Mouse (Mus musculus) frontal cortex, postnatal 10 days (tissue): ENCODE measurements around the gene Pip4k2c.
A peak's percentile ranks its signal among the peaks of the same experiment; 100 is the strongest.
"Not testable (repeated sequence)": the region's sequence is repeated elsewhere in the genome, so short reads cannot be mapped to it uniquely, and the experiment has no call there.

Source experiments
- DNase-seq, 2 experiments: peaks; one replicate each; pipeline ENCODE4 v3.0.0; 2022; ENCODE audit warnings: low spot score in 2 of 2, mixed read lengths in 1 of 2

Gene Pip4k2c

DNA sequence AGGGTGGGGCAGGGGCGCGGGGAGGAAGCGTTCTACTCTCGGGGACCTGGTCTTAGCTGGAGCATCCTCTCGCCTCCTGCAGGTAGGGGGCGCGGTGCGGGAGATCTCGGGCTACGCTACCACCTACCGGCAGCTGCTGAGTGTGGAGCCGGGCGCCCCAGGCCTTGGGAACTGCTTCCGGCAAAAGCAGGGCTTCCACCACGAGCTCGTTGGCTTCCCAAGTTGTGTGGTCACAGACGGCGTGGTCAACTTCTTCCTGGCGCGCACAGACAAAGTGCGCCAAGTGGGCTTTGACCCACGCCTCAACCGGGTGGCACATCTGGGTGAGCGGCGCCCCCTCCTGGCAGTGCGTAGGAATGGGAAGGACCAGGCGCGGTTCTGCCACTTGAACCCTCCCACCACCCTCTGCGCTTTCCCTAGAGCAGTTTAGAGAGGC is 40.5 kb downstream of the Pip4k2c start:
- DNase-seq, result peak in 1 of 2 experiments; percentile 62

DNA sequence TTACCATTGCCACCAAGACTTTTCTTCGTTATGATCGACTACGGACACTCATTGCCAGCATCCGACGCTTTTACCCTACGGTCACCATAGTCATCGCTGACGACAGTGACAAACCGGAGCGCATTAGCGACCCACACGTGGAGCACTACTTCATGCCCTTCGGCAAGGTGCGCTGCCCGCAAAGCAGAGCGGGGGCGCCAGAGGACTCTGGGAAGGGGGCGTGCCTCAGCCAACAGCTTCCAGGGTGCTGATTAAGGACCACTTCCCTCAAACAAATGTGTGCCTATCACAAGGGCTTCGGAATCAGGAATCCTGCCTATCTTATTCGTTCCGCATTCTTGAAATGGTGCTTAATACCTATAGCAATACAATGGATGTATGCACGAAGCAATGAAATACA is 41.4 kb downstream of the Pip4k2c start:
- DNase-seq, result no peak

DNA sequence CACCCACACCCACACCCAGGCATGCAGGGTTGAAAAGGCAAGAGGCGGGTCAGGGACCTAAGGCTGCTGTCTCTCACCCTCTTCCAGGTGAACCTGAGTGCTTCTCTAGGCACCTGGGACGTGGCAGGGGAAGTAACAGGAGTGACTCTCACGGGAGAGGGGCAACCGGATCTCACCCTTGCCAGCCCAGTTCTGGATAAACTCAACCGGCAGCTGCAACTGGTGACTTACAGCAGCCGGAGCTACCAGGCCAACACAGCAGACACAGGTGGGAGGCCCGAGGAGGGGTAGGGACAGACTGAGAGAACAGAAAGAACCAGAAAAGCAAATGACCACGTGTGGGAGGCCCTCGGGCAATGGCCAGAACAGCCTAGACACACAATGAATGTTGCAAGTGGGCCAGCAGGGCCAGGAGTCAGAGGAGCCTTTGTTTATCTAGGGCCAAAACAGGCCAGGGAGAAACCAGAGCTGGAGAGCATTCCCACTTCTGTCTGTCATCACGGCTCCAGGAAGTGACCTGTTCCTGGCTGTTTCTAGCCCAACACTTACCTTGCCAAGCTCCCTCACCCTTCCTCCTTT is 43.7 kb downstream of the Pip4k2c start:
- DNase-seq, result peak in 1 of 2 experiments; percentile 7

DNA sequence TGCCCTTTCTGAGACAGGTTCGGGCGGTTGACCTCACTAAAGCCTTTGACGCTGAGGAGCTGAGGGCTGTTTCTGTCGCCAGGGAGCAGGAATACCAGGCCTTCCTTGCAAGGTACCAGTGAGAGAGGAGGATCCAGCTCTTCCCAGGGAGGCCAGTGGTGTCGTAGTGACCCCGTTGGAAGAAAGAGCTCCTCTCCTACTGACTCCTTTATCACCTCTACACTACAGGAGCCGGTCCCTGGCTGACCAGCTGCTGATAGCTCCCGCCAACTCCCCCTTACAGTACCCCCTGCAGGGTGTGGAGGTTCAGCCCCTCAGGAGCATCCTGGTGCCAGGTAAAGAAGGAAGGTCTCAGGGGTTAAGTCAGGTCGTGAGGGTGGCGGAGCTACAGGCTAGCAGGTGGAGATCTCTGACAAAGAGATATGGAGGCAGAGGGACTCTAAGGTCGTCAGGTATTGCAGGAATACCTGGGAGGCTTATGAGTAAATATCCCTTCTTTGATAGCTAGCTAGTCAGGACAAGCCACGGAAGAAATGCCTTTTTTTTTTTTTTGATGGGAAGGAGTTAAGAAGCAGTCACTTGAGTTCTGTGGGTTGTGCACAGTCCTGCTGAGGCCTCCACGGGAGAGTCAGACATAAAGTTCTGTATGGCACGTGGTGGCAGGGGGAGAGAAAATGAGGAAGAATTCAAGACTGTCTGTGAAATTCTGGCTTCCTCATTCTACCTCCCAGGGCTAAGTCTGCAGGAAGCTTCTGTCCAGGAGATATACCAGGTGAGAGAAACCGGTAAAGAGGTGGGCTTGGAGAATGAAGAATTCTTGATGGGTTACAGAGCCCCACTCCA is 44.4 kb downstream of the Pip4k2c start:
- DNase-seq, result no peak

DNA sequence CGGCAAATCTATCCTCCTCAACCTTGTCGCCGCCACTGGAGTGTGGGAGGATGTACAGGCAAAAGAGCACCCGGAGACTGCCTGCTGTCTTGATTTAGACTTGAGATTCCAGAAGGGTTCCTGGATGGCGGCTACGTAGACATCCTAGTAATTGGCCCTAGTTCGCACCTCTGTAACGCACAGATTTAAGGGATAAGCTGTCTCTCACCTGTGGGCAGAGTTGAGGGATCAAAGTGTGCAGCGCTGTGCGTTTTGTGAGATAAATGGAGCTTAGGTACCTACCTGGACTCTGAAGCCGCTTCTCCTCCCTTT is 45.0 kb downstream of the Pip4k2c start:
- DNase-seq, result no peak

DNA sequence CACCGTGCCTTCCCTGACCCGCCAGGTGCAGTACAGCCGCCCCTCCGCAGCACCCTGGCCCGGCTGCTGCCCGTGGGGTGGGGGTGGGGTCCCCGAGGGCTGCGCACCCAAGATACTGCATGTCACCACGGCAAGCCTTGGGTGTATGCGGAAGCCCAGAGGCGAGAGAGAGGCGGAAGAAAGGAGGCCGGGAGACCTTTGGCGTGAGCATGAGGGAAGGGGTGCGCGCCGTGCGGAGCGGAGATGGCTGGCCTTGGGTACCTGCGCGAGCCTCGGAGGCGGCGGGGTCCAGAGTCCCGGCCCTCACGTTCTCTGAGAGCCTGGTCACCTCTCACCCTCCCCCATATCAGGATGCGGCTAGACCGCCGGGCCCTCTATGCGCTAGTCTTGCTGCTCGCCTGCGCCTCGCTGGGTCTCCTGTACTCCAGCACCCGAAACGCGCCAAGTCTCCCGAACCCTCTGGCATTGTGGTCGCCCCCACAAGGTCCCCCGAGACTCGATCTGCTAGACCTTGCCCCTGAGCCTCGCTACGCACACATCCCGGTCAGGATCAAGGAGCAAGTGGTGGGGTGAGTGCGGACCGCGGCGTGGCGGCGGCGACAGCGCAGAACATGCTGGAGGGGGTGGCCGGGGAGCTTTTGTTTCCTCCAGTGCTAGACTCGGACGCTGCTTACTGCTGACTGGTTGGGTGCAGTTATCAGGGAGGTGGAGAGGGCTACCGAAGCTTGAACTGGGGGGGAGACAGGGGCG is 45.6 kb downstream of the Pip4k2c start:
- peak in 1 of 2 experiments; percentile 45 for DNase-seq

DNA sequence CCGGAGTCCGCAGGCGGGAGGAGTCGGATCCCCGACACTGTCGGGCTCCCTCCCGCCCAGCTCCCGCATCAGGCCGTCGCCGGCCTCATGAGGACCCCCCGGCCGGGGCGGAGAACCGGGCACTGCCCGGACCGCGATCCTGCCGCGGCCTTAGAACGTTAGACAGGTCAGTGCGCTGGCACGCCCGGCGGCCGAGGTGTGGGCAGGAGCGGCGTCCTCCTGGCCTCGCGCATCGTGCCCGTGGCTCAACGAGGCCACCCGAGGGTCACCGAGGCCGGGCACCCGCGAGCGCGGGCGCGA is 46.1 kb downstream of the Pip4k2c start:
- no peak for DNase-seq

DNA sequence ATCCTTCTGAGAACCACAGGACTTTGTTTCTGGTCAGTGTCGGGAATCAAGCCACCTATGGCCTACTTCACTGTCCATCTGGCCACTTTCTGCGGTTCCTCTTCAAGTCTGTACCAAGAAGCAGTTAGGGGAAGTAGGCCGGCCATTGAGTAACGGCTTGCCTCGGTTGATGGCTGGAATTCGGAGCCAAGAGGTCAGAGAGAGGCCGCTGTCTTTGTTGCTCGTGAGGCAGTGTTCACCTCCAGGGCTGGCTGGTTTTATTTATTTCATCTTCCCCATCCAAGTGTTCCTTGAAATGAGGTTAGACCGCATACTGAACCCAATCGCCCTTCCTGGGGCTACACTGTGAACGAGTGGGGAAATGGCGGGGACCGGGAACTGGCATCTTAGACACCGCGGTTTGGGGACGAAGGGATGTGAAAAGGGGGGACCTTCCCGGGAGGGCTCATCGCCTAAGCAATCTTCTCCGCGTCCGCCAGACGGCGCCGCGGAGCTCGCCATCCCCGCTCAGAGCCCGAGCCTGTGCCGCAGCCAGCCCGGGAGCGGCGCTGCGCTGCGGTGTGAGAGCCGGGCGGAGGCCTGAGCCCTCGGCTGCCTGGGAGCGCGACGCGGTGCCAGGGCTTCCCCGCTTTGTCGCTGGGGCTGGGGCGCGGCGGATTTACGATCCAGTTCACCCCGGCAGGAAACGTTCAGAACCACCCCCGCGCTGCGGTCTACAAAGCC is 46.6 kb downstream of the Pip4k2c start, which contains the start of gene B4galnt1:
B4galnt1 (plus strand) TSS at position 595 of the 723 bp plus-strand sequence.
- peak in 1 of 2 experiments; percentile 80 for DNase-seq

DNA sequence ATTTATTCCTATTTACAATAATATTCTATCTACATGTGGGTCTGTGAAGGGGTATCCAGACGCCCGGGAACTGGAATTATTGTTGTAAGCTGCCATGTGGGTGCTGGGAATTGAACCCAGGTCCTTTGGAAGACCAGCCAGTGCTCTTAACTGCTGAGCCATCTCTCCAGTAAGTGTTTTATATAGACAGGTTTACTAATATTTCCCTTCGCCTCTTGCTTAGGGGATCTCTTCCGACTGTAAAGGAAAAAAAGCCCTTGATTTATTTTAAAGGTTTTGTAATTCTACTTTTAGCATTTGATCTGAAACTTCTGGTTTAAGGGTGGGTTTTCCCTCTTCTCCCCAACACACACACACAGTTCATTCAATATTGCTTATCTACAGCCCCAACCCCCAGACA is 47.2 kb downstream of the Pip4k2c start:
- no peak for DNase-seq

DNA sequence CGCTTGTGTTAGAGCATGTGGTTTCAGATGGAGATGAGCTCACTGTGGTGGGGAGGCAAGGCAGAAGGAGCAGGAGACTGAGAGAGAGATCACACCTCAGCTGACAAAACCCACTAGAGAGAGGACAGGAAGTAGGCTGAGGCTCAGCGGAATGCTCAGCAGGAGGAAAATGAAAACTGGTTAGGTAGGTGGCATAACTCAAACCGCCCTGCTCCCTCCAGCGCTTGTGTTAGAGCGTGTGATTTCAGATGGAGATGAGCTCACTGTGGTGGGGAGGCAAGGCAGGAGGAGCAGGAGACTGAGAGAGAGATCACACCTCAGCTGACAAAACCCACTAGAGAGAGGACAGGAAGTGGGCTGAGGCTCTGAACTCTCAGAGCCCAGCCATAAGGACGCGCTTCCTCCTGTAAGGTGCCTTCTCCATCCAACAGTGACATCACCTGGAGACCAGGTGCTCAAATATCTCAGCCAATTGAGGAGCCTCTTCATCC is 48.6 kb downstream of the Pip4k2c start:
- not testable (repeated sequence) for DNase-seq

DNA sequence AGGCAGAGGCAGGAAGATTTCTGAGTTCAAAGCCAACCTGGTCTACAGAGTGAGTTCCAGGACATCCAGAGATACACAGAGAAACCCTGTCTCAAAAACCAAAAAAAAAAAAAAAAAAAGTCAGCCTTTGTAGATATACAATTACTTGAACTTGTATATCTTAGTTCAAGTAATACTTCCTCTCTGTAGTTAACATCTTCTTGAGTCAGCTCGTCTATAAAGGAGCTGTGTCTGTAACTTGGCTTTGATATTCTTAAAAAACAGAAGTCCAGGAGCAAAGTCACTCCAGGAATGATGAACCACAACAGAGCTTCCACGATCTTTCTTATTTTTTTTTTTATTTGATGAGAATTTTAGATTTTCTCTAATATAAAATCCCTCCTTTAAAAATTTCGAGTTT is 50.7 kb downstream of the Pip4k2c start:
- no peak for DNase-seq

DNA sequence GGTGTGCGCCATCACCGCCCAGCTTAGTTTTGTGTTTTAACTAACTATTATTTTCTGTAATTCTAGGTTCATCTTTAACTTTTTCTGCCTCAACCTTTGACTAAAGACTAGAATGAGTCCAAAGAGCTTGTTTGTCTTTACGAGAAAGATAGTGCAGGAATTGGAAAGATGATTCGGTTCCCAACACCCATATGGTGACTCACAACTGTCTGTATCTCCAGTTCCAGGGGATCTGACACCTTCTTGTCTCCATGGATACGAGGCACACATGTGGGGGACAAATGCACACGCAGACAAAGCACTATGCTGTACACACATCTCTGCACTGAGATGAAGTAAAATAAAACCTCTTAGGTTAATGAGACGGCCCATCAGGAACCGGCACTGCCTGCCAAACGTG is 51.3 kb downstream of the Pip4k2c start:
- DNase-seq, result no peak

DNA sequence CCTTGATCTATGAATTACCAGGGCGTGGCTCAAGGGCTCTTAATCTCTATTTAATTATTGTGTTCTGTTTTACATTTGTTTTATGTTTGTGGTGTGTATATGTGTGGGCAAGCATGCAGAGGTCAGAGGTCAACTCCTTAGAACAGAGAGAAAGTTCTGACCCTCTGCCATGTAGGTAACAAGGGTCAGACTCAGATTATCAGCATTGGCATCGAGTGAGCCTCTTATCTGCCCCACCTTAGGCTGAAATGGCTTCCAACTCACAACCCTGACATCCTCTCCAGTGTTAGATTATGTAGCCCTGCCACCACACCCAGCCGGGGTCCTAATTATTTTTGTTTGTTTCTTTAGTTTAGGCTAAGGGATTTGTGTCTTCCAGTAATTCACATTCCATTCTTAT is 52.9 kb downstream of the Pip4k2c start:
- no peak for DNase-seq

DNA sequence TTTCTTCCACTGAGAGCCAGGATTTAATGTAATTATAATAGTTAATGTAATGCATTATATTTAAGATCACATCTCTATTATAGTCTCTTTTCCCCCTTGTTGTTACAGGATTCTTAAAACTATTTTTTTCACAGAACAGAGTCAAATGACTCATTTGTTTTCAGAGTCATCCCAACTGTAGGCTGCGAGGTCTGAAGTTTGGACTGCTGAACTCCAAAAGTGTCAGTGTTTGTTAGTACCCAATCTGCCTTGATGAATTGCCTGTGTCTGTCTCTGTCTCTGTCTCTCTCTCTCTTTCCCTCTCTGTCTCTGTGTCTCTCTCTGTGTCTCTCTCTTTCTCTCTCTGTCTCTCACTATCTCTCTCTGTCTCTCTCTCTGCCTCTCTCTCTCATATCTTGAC is 54.9 kb downstream of the Pip4k2c start:
- DNase-seq, result no peak

DNA sequence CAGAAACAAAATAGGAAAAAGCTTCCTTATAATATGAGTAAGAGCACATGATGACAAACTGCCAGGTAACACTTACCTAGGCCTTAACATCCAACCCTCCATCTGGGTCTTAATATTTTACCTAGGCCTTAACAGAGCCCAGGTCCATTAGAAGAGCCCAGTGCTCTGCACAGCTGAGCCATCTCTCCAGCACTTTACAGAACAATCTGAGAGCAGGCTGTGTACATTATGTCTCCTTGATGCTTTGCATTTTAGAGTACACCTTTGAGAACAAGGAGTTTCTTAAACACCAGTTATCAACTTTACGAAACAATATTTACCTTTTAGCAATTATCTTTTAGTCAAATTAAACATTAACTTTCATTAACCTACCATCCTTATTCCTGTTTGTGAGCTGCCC is 55.3 kb downstream of the Pip4k2c start:
- DNase-seq, result no peak

DNA sequence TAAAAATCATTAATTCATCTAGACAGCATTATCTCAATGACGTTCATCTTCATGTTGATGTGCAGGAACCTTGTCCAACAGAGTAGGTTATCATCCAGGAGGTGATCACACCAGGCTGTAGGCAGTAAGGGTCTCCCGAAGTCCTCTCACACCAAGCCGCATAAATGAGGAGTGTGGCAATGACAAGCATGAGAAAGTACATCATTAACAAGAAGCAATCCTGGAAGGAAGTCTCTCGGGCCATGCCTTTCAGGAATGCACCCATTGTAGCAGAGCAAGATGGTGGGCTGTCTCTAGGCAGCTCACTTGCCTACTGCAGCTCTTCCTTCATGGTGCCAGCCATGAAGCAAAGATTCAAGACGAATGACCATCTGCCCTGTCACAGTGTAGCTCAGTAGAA is 56.7 kb downstream of the Pip4k2c start:
- DNase-seq, result no peak

DNA sequence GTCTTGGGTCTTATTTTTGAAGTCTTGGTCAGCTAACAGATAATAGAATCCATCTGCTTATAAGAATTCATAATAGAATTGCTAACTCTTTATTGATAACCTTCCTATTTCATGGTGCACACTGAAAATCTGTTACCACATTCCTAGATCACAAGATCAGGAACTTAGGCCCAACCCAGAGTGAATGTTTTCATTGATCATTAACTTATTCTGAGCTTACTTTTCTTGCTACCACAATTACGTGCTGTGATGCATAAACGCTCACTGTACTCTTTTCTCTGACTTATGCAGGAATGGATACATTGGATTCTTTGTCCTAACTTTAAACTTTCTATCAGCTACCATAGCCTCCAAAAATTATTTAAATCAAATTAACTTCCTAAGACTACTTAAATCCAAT is 57.1 kb downstream of the Pip4k2c start:
- no peak for DNase-seq

DNA sequence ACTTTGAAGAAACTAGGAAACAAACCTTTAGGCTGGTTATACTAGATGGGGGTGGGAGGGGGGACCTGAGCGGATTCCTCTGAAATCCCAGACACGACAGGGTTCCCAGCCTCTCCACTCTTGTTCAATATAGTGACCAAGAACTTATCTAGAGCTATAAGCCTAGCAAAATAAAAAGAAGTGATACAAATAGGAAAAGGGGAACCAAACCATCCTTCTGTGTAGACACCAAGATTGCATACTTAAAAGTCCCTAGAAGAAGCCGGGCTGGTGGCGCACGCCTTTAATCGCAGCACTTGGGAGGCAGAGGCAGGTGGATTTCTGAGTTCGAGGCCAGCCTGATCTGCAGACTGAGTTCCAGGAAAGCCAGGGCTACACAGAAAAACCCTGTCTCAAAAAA is 58.1 kb downstream of the Pip4k2c start:
- no peak for DNase-seq

DNA sequence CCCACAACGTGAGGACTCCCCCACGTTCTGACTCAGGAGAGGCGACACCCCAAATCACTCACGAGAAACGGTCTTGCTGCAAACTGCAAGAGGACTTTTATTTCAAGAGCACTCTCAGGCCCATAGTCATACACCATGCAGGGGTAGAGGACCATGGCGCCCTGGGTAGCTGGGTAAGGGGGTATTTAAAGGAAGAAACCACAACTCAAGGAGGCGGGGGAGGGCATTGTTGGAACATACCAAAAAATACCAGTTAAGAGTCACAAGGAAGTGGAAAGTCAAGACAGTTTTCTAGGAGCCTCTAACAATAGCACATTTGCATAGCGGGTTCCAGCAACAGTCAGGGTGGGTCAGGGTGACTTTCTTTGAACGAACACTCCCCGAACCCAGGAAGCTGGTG is 58.8 kb downstream of the Pip4k2c start:
- DNase-seq, result not testable (repeated sequence)

DNA sequence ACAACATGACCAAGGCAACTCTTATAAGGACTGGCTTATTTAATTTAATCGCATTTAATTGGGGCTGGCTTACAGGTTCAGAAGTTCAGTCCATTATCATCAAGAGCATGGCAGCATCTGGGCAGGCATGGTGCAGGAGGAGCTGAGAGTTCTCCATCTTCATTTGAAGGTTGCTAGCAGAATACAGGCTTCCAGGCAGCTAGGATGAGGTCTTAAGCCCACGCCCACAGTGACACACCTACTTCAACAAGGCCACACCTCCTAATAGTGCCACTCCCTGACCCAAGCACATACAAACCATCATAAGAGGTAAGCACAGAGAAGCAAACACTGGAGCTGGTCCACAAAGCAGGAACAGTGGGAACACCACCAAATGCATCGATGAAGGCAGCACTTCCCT is 60.2 kb downstream of the Pip4k2c start:
- DNase-seq, result not testable (repeated sequence)

DNA sequence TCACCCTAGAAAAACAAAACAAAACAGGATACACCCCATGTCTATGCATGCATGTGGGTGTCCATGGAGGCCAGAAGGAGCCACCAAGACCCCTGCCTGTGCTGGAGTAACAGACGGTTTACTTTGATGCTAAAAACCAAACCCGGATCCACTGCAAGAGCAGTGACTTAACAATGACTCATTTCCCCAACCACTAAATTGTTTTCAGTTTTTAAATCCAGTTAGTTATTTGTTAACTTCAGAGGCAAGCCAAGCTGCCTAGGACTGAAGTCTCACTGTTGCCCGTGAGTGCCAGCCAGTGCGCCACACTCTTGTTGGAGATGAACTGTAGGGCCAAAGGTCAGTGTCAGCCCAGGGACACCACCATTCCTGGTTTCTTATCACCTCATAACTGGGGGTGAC is 60.9 kb downstream of the Pip4k2c start:
- no peak for DNase-seq

DNA sequence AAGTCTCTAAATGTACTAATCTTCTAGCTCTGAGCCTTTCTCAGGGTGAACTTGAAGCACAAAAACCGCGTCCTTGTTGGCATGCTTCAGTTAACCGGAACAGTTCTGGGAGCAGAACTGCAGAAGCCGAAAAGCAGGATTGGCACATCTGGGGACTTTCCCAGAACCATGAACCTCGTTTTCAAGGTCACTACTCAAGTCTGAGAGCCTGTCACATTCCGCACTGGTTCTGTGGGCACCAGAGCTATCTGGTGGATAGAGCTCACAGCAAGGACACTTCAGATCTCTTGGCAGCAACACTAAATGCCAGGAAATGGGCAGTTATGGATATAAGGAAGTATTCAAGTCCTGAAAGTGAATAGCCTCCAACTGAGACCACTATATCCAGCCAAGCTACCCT is 64.2 kb downstream of the Pip4k2c start:
- no peak for DNase-seq
